Mouse (Mus musculus): ENCODE results near the gene Fam81a. TPM values are rescaled to one million over a fixed set of nuclear protein-coding genes. Genes with fewer than 3 reads are reported as not detected.

The Fam81a gene
- polyA plus RNA-seq, 1 experiment from 2014 or later, result 8.8 TPM

DNA sequence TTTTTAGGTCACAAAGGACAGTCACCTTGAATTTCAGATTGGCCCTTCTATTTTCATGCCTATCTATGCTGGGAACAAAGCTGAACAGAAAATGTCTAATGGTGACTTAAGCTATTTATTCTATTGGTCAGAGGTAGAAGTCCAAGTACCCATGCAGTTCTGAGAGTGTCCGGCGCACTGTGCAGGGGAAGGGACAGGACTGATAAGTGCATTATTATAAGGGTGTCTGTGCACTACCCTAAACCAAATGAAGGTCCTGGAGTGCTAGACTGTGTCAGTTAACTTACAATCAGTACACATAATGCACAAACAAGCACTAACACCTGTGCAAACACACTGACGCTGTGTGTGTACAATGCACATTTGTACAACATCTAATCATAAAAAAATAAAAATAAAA lies 74.9 kb downstream of the Fam81a start:
- Histone ChIP-seq H3K4me1 (ENCODE audit: control insufficient read depth, insufficient read depth, low read length) (no peaks in the 10 kb centered on the region), H3K27me3 (replicated peaks; ENCODE audit: control insufficient read depth, insufficient read depth, low read length) (no peaks in the 10 kb centered on the region), H3K36me3 (ENCODE audit: control insufficient read depth, insufficient read depth, low read length) (no peaks in the 10 kb centered on the region), H3K9me3 (ENCODE audit: control insufficient read depth, low read length) (no peaks in the 10 kb centered on the region), H3K9ac (ENCODE audit: low read depth, low read length) (no peak overlapping the region), H3K4me3 (ENCODE audit: low read depth, low read length) (no peak overlapping the region), H3K27ac (replicated peaks; ENCODE audit: low read depth, low read length) (no peak overlapping the region), H3K4me2 (ENCODE audit: low read depth, low read length) (no peak overlapping the region)
- WGBS, result 88% methylated on average over 3 of the region's 3 CpGs
- DNase-seq (ENCODE audit: low spot score) (no peak), ATAC-seq (ENCODE audit: low read depth) (no peak)

DNA sequence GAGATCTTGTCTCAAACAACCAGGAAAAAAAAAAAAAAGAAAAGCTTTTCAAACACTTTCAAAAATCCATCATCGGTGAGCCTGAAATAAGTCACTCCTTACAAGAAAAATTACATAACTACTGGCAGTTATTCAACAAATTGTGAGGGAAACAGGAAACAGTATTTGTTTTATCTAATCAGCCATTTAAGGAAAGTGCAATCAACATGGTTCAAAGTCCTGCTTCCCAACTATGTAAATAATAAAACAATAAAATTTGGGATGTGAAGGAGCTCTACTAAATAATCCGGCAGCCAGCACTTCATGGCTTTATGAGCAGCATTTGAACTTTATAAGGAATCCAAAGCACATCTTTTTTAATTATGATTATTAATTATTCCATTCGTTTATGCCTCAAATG lies 80.3 kb downstream of the Fam81a start:
- H3K27me3 ChIP-seq (replicated peaks; ENCODE audit: control insufficient read depth, insufficient read depth, low read length), result no peaks in the 10 kb centered on the region
- no peak overlapping the region for H3K4me3 ChIP-seq (ENCODE audit: low read depth, low read length)
- no peak overlapping the region for H3K27ac ChIP-seq (replicated peaks; ENCODE audit: low read depth, low read length)
- WGBS, result 82% methylated on average over 3 of the region's 3 CpGs
- ATAC-seq (ENCODE audit: low read depth) (no peak), DNase-seq (ENCODE audit: low spot score) (no peak)
- no peaks in the 10 kb centered on the region for H3K36me3 ChIP-seq (ENCODE audit: control insufficient read depth, insufficient read depth, low read length)
- no peaks in the 10 kb centered on the region for H3K9me3 ChIP-seq (ENCODE audit: control insufficient read depth, low read length)
- H3K4me2 ChIP-seq (ENCODE audit: low read depth, low read length), result no peak overlapping the region
- H3K9ac ChIP-seq (ENCODE audit: low read depth, low read length), result no peak overlapping the region
- no peaks in the 10 kb centered on the region for H3K4me1 ChIP-seq (ENCODE audit: control insufficient read depth, insufficient read depth, low read length)

- Histone ChIP-seq H3K36me3 (ENCODE audit: control insufficient read depth, insufficient read depth, low read length) (no peaks in the 10 kb centered on the region), H3K4me2 (ENCODE audit: low read depth, low read length) (no peak overlapping the region), H3K9ac (ENCODE audit: low read depth, low read length) (no peak overlapping the region), H3K9me3 (ENCODE audit: control insufficient read depth, low read length) (peaks cover 5% of the 10 kb centered on the region; the same call in 1 of the 2 replicates), H3K4me3 (ENCODE audit: low read depth, low read length) (no peak overlapping the region), H3K27ac (replicated peaks; ENCODE audit: low read depth, low read length) (no peak overlapping the region), H3K27me3 (replicated peaks; ENCODE audit: control insufficient read depth, insufficient read depth, low read length) (no peaks in the 10 kb centered on the region), H3K4me1 (ENCODE audit: control insufficient read depth, insufficient read depth, low read length) (peaks cover 9% of the 10 kb centered on the region)
- no peak for ATAC-seq (ENCODE audit: low read depth)
- WGBS, result 43% methylated on average over 3 of the region's 3 CpGs
- DNase-seq (ENCODE audit: low spot score), result no peak
Measured at GRCm38 (mm10) chr9:70053411-70053810, 88.9 kb downstream of the Fam81a start.

- no peak overlapping the region for H3K4me3 ChIP-seq (ENCODE audit: low read depth, low read length)
- ATAC-seq (ENCODE audit: low read depth), result no peak
- no peaks in the 10 kb centered on the region for H3K27me3 ChIP-seq (replicated peaks; ENCODE audit: control insufficient read depth, insufficient read depth, low read length)
- 74% methylated on average over 3 of the region's 3 CpGs for WGBS
- no peak overlapping the region for H3K9ac ChIP-seq (ENCODE audit: low read depth, low read length)
- H3K9me3 ChIP-seq (ENCODE audit: control insufficient read depth, low read length), result peaks cover 5% of the 10 kb centered on the region; the same call in 1 of the 2 replicates
- H3K27ac ChIP-seq (replicated peaks; ENCODE audit: low read depth, low read length), result no peak overlapping the region
- no peaks in the 10 kb centered on the region for H3K36me3 ChIP-seq (ENCODE audit: control insufficient read depth, insufficient read depth, low read length)
- peaks cover 12% of the 10 kb centered on the region for H3K4me1 ChIP-seq (ENCODE audit: control insufficient read depth, insufficient read depth, low read length)
- DNase-seq (ENCODE audit: low spot score), result no peak
- no peak overlapping the region for H3K4me2 ChIP-seq (ENCODE audit: low read depth, low read length)
Measured at GRCm38 (mm10) chr9:70052730-70053129, 89.6 kb downstream of the Fam81a start.

GRCm38 (mm10) chr9:70049839-70050238 lies 92.5 kb downstream of the Fam81a start:
- no peak overlapping the region for H3K27ac ChIP-seq (replicated peaks; ENCODE audit: low read depth, low read length)
- H3K4me3 ChIP-seq (ENCODE audit: low read depth, low read length), result no peak overlapping the region
- H3K4me1 ChIP-seq (ENCODE audit: control insufficient read depth, insufficient read depth, low read length), result peaks cover 12% of the 10 kb centered on the region
- H3K36me3 ChIP-seq (ENCODE audit: control insufficient read depth, insufficient read depth, low read length), result no peaks in the 10 kb centered on the region
- no peak for ATAC-seq (ENCODE audit: low read depth)
- H3K27me3 ChIP-seq (replicated peaks; ENCODE audit: control insufficient read depth, insufficient read depth, low read length), result no peaks in the 10 kb centered on the region
- peak; percentile 36 for DNase-seq (ENCODE audit: low spot score)
- H3K9ac ChIP-seq (ENCODE audit: low read depth, low read length), result no peak overlapping the region
- 23% methylated on average over 8 of the region's 8 CpGs for WGBS
- peak overlapping the region; percentile 29; the same call in 1 of the 2 replicates for H3K4me2 ChIP-seq (ENCODE audit: low read depth, low read length)
- H3K9me3 ChIP-seq (ENCODE audit: control insufficient read depth, low read length), result no peaks in the 10 kb centered on the region

GRCm38 (mm10) chr9:70049416-70049783 lies 93.0 kb downstream of the Fam81a start:
- Histone ChIP-seq H3K4me3 (ENCODE audit: low read depth, low read length) (no peak overlapping the region), H3K27ac (replicated peaks; ENCODE audit: low read depth, low read length) (no peak overlapping the region; the same call in 1 of the 2 replicates), H3K4me1 (ENCODE audit: control insufficient read depth, insufficient read depth, low read length) (peaks cover 12% of the 10 kb centered on the region), H3K27me3 (replicated peaks; ENCODE audit: control insufficient read depth, insufficient read depth, low read length) (no peaks in the 10 kb centered on the region), H3K9me3 (ENCODE audit: control insufficient read depth, low read length) (no peaks in the 10 kb centered on the region), H3K9ac (ENCODE audit: low read depth, low read length) (no peak overlapping the region), H3K4me2 (ENCODE audit: low read depth, low read length) (peak overlapping the region; percentile 29; the same call in 1 of the 2 replicates), H3K36me3 (ENCODE audit: control insufficient read depth, insufficient read depth, low read length) (no peaks in the 10 kb centered on the region)
- 24% methylated on average over 3 of the region's 3 CpGs for WGBS
- peak; percentile 31 for DNase-seq (ENCODE audit: low spot score)
- no peak for ATAC-seq (ENCODE audit: low read depth)

DNA sequence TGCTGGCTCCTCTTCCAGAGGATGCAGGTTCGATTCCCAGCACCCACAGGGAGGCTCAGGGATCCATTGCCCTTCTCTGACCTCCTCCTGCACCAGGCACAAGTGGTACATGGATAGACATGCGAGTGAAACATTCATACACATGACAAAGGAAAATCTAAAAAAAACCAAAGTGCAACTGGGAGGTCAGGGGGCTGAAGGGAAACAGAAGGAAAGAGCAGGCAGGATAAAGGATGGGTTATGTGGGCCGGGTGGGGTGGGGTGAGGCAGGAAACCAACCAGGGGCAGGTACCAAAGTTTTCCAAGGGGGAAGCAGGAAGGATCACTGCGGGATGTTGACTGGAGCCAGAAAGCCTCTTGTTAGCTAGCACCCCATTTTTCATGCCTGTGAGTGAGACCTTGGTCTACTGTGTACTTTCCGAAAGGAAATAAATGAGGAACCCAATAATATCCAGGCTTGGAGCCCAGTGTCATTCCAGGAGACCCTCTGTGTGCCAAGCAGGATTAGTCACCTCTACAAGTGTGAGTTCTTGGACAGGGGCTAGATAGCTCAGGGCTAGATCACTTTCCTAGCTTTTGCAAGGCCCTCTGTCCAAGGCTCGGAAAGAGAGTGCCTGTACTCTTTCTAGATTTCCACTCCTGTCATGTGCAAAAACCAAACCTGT lies 93.5 kb downstream of the Fam81a start:
- Histone ChIP-seq H3K4me3 (ENCODE audit: low read depth, low read length) (no peak overlapping the region), H3K36me3 (ENCODE audit: control insufficient read depth, insufficient read depth, low read length) (no peaks in the 10 kb centered on the region), H3K27me3 (replicated peaks; ENCODE audit: control insufficient read depth, insufficient read depth, low read length) (no peaks in the 10 kb centered on the region), H3K4me2 (ENCODE audit: low read depth, low read length) (no peak overlapping the region), H3K9ac (ENCODE audit: low read depth, low read length) (no peak overlapping the region), H3K27ac (replicated peaks; ENCODE audit: low read depth, low read length) (no peak overlapping the region; the same call in 1 of the 2 replicates), H3K4me1 (ENCODE audit: control insufficient read depth, insufficient read depth, low read length) (peaks cover 12% of the 10 kb centered on the region), H3K9me3 (ENCODE audit: control insufficient read depth, low read length) (no peaks in the 10 kb centered on the region)
- WGBS, result 38% methylated on average over 6 of the region's 6 CpGs
- ATAC-seq (ENCODE audit: low read depth) (no peak), DNase-seq (ENCODE audit: low spot score) (peak; percentile 8)

- no peak overlapping the region for H3K27ac ChIP-seq (replicated peaks; ENCODE audit: low read depth, low read length)
- ATAC-seq (ENCODE audit: low read depth) (no peak), DNase-seq (ENCODE audit: low spot score) (peak; percentile 18)
- H3K4me2 ChIP-seq (ENCODE audit: low read depth, low read length), result no peak overlapping the region
- H3K27me3 ChIP-seq (replicated peaks; ENCODE audit: control insufficient read depth, insufficient read depth, low read length), result no peaks in the 10 kb centered on the region
- WGBS, result 33% methylated on average over 5 of the region's 5 CpGs
- H3K9me3 ChIP-seq (ENCODE audit: control insufficient read depth, low read length), result no peaks in the 10 kb centered on the region
- no peak overlapping the region for H3K9ac ChIP-seq (ENCODE audit: low read depth, low read length)
- H3K4me3 ChIP-seq (ENCODE audit: low read depth, low read length), result no peak overlapping the region
- no peaks in the 10 kb centered on the region for H3K36me3 ChIP-seq (ENCODE audit: control insufficient read depth, insufficient read depth, low read length)
- peaks cover 12% of the 10 kb centered on the region for H3K4me1 ChIP-seq (ENCODE audit: control insufficient read depth, insufficient read depth, low read length)
Measured at GRCm38 (mm10) chr9:70048280-70048679, 94.1 kb downstream of the Fam81a start.

DNA sequence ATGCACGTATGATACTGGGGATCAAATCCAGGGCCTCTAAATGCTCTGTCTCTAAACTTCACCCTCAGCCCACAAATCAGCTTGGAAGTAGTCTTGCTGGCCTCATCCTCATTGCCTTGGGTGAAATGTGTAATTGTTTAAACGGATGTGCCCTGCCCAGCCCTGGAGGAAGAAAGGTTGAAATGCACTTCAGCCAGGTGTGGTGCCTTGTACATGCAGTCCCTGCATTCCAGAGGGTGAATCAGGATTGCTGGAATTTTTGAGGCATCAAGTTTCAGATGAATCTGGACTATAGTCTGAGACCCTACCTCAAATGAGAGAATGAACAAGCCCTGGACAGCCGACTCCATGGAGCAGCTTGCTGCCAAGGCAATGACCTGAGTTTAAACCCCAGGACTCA lies 94.5 kb downstream of the Fam81a start:
- no peak for ATAC-seq (ENCODE audit: low read depth)
- H3K4me2 ChIP-seq (ENCODE audit: low read depth, low read length), result no peak overlapping the region
- no peaks in the 10 kb centered on the region for H3K36me3 ChIP-seq (ENCODE audit: control insufficient read depth, insufficient read depth, low read length)
- H3K4me3 ChIP-seq (ENCODE audit: low read depth, low read length), result no peak overlapping the region
- WGBS, result 45% methylated on average over 3 of the region's 3 CpGs
- H3K9ac ChIP-seq (ENCODE audit: low read depth, low read length), result no peak overlapping the region
- peaks cover 12% of the 10 kb centered on the region for H3K4me1 ChIP-seq (ENCODE audit: control insufficient read depth, insufficient read depth, low read length)
- no peaks in the 10 kb centered on the region for H3K9me3 ChIP-seq (ENCODE audit: control insufficient read depth, low read length)
- DNase-seq (ENCODE audit: low spot score), result peak; percentile 16
- no peaks in the 10 kb centered on the region for H3K27me3 ChIP-seq (replicated peaks; ENCODE audit: control insufficient read depth, insufficient read depth, low read length)
- no peak overlapping the region for H3K27ac ChIP-seq (replicated peaks; ENCODE audit: low read depth, low read length)

Data from embryonic facial prominence, embryonic 14.5 days (tissue).